Mouse (Mus musculus) heart, postnatal 0 days (tissue): ENCODE data around the gene Cabp4.

Experiments
- CTCF ChIP-seq: IDR thresholded peaks from 2 replicates; pipeline ENCODE4 v1.5.1; 2016; ENCODE audit warnings: antibody characterized with exemption, control low read depth, low read depth
- EP300 ChIP-seq: IDR thresholded peaks from 2 replicates; pipeline ENCODE4 v1.6.1; 2016; ENCODE audit warnings: antibody characterized with exemption, low read depth

DNA sequence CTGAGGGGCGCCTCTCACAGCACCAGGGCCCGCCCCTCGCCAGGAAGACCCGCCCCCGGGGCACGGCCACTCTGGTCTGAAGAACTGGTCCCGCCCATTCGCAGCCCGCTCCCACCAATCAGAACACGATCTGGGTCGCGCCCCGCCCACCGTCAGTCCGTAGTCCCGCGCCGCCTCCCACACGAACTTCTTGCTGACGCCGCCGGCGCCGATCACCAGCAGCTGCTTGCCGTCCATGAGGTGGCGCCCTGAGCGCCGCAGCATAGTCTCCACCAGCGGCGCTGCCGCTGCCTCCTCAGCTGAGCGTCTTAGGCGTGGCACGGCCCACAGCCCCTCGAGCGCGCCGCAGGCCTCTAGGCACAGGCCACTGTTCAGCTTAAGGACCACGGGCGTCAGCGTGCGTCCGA is 25.5 kb upstream of the Cabp4 start:
- peak; percentile 95 for TF ChIP-seq CTCF
- TF ChIP-seq EP300 = peak; percentile 65; the same call in 1 of the 2 replicates
